Mouse (Mus musculus) spleen, adult 2 months (tissue): ENCODE results near the gene Gm21885.

Source experiments
- CTCF ChIP-seq: fragments of 200-500 bp; IDR thresholded peaks from 2 replicates; pipeline ENCODE4 v1.5.1; 2011; ENCODE audit warnings: mild to moderate bottlenecking, inconsistent platforms; ENCODE audit not compliant: insufficient read depth, insufficient read length, insufficient replicate concordance; ENCODE audit errors: extremely low read depth
- POLR2A ChIP-seq: fragments of 200-500 bp; IDR thresholded peaks from 2 replicates; pipeline ENCODE4 v1.6.1; 2011; ENCODE audit warnings: low read depth, low read length, inconsistent platforms

GRCm38 (mm10) chr11:94312733-94313132, 31.1 kb downstream of the Gm21885 start:
- TF ChIP-seq CTCF (no peak), POLR2A (no peak)
